Mouse (Mus musculus) common myeloid progenitor, adult 5-6 weeks (primary cell): ENCODE results near the gene Ube2q2. TPM values are rescaled to one million over a fixed set of nuclear protein-coding genes. Genes with fewer than 3 reads are reported as not detected.

Source experiments
- total RNA-seq: library from RNA; stranded (forward); fragments of 200-1000, 187-1606 nt; gene quantifications from 2 replicates; pipeline ENCODE4 v1.2.3, GENCODE M21; 2017

Gene Ube2q2
- total RNA-seq, 1 experiment from 2014 or later: 59.2 TPM

Other genes with a start within 250 kb of the Ube2q2 start
- gene Hykk, start 231.6 kb upstream of the Ube2q2 start, total RNA-seq: 0.39 TPM in 1 of 2 replicates, not detected in the other
- gene Psma4, start 198.1 kb upstream of the Ube2q2 start, total RNA-seq: 350 and 399 TPM in 2 replicates
- 0.91 TPM in 1 of 2 replicates, not detected in the other for gene AY074887, start 197.9 kb upstream of the Ube2q2 start, total RNA-seq
- gene Chrna5, start 168.0 kb upstream of the Ube2q2 start, total RNA-seq: not detected in 2 replicates
- not detected in 2 replicates for gene Chrna3, start 122.3 kb upstream of the Ube2q2 start, total RNA-seq
- gene Chrnb4, start 100.1 kb upstream of the Ube2q2 start, total RNA-seq: not detected in 2 replicates
- gene Fbxo22, start 60.1 kb downstream of the Ube2q2 start, total RNA-seq: 33.8 and 37.6 TPM in 2 replicates
- 2.4 and 4.6 TPM in 2 replicates for gene Nrg4, start 178.0 kb downstream of the Ube2q2 start, total RNA-seq
- not detected in 2 replicates for gene Tmem266, start 178.1 kb downstream of the Ube2q2 start, total RNA-seq